Mouse (Mus musculus) thymus, adult 2 months (tissue): ENCODE results near the gene Ubl7. TPM values are rescaled to one million over a fixed set of nuclear protein-coding genes. Genes with fewer than 3 reads are reported as not detected.

ENCODE experiments used
- DNase-seq: peaks from one replicate; pipeline ENCODE4 v3.0.0; 2021
- H3K27ac ChIP-seq: fragments of 200-500 bp; 2 replicates; pipeline ENCODE4 v1.5.1; 2012; ENCODE audit warnings: low read length, control low read depth; ENCODE audit not compliant: control insufficient read depth, insufficient read depth
- H3K27me3 ChIP-seq: fragments of 200-500 bp; 2 replicates; pipeline ENCODE4 v1.6.1; 2012; ENCODE audit warnings: mild to moderate bottlenecking, low read length, moderate library complexity, mixed read lengths; ENCODE audit not compliant: control insufficient read depth, insufficient read depth
- H3K36me3 ChIP-seq: fragments of 200-500 bp; 2 replicates; pipeline ENCODE4 v1.6.1; 2012; ENCODE audit warnings: mild to moderate bottlenecking, low read length, moderate library complexity; ENCODE audit not compliant: control insufficient read depth, insufficient read depth
- H3K4me1 ChIP-seq: fragments of 200-500 bp; replicated peaks from 2 replicates; pipeline ENCODE4 v1.6.1; 2012; ENCODE audit warnings: low read length; ENCODE audit not compliant: control insufficient read depth, insufficient read depth
- H3K4me3 ChIP-seq: fragments of 200-500 bp; 2 replicates; pipeline ENCODE4 v1.5.1; 2012; ENCODE audit warnings: mild to moderate bottlenecking, low read length, control low read depth, moderate library complexity; ENCODE audit not compliant: control insufficient read depth, insufficient read depth
- CTCF ChIP-seq: fragments of 200-500 bp; IDR thresholded peaks from 2 replicates; pipeline ENCODE4 v1.5.1; 2012; ENCODE audit warnings: mild to moderate bottlenecking, control low read depth, low read length, moderate library complexity, borderline replicate concordance; ENCODE audit not compliant: control insufficient read depth, poor library complexity, insufficient read depth; ENCODE audit errors: extremely low read depth
- POLR2A ChIP-seq: fragments of 200-500 bp; IDR thresholded peaks from 2 replicates; pipeline ENCODE4 v1.6.1; 2012; ENCODE audit warnings: mild to moderate bottlenecking, low read length, control low read depth, moderate library complexity; ENCODE audit not compliant: control insufficient read depth, poor library complexity, insufficient read depth; ENCODE audit errors: extremely low read depth
- WGBS: fragments of 180-500 bp; shearing (Covaris S2); methylation state at CpG from one replicate; pipeline ENCODE4 v1.1.7; 2018; 5-methylcytosine and 5-hydroxymethylcytosine counted together
- polyA plus RNA-seq: library from polyadenylated mRNA; depleted of rRNA; stranded (reverse); fragments of >200 nt; gene quantifications from 2 replicates; pipeline ENCODE4 v1.2.3, GENCODE M21; 2012

Gene Ubl7
- polyA plus RNA-seq, 1 experiment: 182 TPM

GRCm38 (mm10) chr9:57948333-57948931 lies 37.7 kb downstream of the Ubl7 start:
- Histone ChIP-seq H3K4me3 (no peak overlapping the region), H3K27ac (no peak overlapping the region), H3K36me3 (no peaks in the 10 kb centered on the region), H3K27me3 (no peaks in the 10 kb centered on the region), H3K4me1 (peaks cover 94% of the 10 kb centered on the region)
- WGBS: 92% methylated on average over 7 of the region's 7 CpGs
- TF ChIP-seq CTCF (no peak), POLR2A (no peak)
- DNase-seq: no peak

GRCm38 (mm10) chr9:57949102-57949704 lies 38.4 kb downstream of the Ubl7 start:
- H3K4me3 ChIP-seq: no peak overlapping the region
- TF ChIP-seq POLR2A (no peak), CTCF (no peak)

GRCm38 (mm10) chr9:57949879-57950278 lies 39.1 kb downstream of the Ubl7 start:
- TF ChIP-seq CTCF (no peak), POLR2A (no peak)
- Histone ChIP-seq H3K4me3 (no peak overlapping the region), H3K36me3 (no peaks in the 10 kb centered on the region; the same call in 1 of the 2 replicates), H3K27me3 (no peaks in the 10 kb centered on the region), H3K27ac (no peak overlapping the region), H3K4me1 (peaks cover 96% of the 10 kb centered on the region)
- DNase-seq: no peak
- WGBS: 93% methylated on average over 8 of the region's 8 CpGs

More at GRCm38 (mm10) chr9:57949102-57949704, 38.4 kb downstream of the Ubl7 start:
- WGBS: 98% methylated on average over 8 of the region's 8 CpGs
- Histone ChIP-seq H3K27ac (no peak overlapping the region), H3K4me1 (peaks cover 95% of the 10 kb centered on the region), H3K36me3 (no peaks in the 10 kb centered on the region), H3K27me3 (no peaks in the 10 kb centered on the region)
- DNase-seq: no peak

- Histone ChIP-seq H3K36me3 (peaks cover 6% of the 10 kb centered on the region; the same call in 1 of the 2 replicates), H3K27ac (no peak overlapping the region), H3K4me3 (no peak overlapping the region), H3K4me1 (peaks cover 96% of the 10 kb centered on the region), H3K27me3 (no peaks in the 10 kb centered on the region)
- 95% methylated on average over 9 of the region's 9 CpGs for WGBS
- no peak for TF ChIP-seq CTCF
- DNase-seq: no peak
These were observed 39.7 kb downstream of the Ubl7 start for GRCm38 (mm10) chr9:57950519-57950918.

GRCm38 (mm10) chr9:57951993-57952392 lies 41.2 kb downstream of the Ubl7 start:
- no peaks in the 10 kb centered on the region for H3K27me3 ChIP-seq
- peaks cover 93% of the 10 kb centered on the region for H3K4me1 ChIP-seq
- peaks cover 13% of the 10 kb centered on the region; the same call in 1 of the 2 replicates for H3K36me3 ChIP-seq
- TF ChIP-seq CTCF: no peak
- H3K4me3 ChIP-seq: no peak overlapping the region
- no peak for DNase-seq
- H3K27ac ChIP-seq: no peak overlapping the region
- WGBS: 95% methylated on average over 6 of the region's 6 CpGs

- no peak for TF ChIP-seq CTCF
- no peak for TF ChIP-seq POLR2A
- 90% methylated on average over 12 of the region's 12 CpGs for WGBS
- no peak overlapping the region for H3K4me3 ChIP-seq
- no peak for DNase-seq
- peak overlapping the region; percentile 92 for H3K27ac ChIP-seq
- H3K27me3 ChIP-seq: no peaks in the 10 kb centered on the region
- peaks cover 43% of the 10 kb centered on the region for H3K36me3 ChIP-seq
- H3K4me1 ChIP-seq: peaks cover 84% of the 10 kb centered on the region
These were observed 44.4 kb downstream of the Ubl7 start for GRCm38 (mm10) chr9:57954962-57955744.
